19 mouse cellular contexts compared by ENCODE assay signal in the genomic region with DNA sequence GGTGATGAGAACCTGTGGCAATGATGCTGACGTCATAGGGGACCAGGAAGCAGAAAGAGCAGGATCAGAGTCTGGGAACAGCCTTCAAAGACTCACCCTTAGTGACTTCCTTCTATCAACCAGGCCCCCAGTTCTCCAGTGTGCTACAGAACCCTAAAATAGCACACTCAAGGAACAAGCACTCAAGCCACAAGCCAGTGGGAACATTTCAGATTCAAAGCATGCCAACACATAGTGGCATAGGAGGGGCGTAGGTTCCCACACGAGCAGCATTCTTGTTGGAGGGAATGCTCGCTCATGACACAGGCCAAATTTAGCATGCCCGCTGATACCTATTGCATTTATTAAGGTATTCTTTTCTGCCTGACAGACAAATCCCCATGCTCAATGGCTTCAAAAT. TPM values are rescaled to one million over a fixed set of nuclear protein-coding genes. Genes with fewer than 3 reads are reported as not detected.
DNase-seq lines count a peak whose midpoint lies in the region; ATAC-seq and TF ChIP-seq lines count a peak whose summit lies in the region.
"Had no signal": no experiment of that assay in that cellular context is flagged by ENCODE, and none has a peak within 500 bp of the region (broad histone marks: within the 10 kb centered on the region; RNA-seq: fewer than 3 reads in every experiment).

No protein-coding gene starts in this region.

- H3K9me3 ChIP-seq in heart, embryonic 13.5 days: no peaks in the 10 kb centered on the region
- H3K9me3 ChIP-seq in lung, postnatal 0 days (ENCODE audit: low read length): no peaks in the 10 kb centered on the region
- no peaks in the 10 kb centered on the region for H3K9me3 ChIP-seq in kidney, embryonic 14.5 days (ENCODE audit: control insufficient read depth, low read length)
- H3K9me3 ChIP-seq: embryonic facial prominence, embryonic 13.5 days; megakaryocyte, embryonic 14.5 days; midbrain, embryonic 15.5 days; neural tube, embryonic 15.5 days had no signal

- DNase-seq in left cerebral cortex, adult 2 months (ENCODE audit: extremely low spot score in 1 of 2, low spot score in 2 of 2): no peak
- DNase-seq in left cerebral cortex, adult 8-10 months (ENCODE audit: low spot score in 2 of 2): no peak
- peak; percentile 50 for DNase-seq in heart, adult 8-10 months (ENCODE audit: low spot score)
- peak; percentile 89 for DNase-seq in lung, postnatal 0 days (ENCODE audit: low spot score)
- DNase-seq in thymus, adult 18-20 months: no peak
- no peak for DNase-seq in retina, embryonic 14.5 days (ENCODE audit: low spot score)
- DNase-seq: cerebellum, adult 9-10 months; left cerebral cortex, postnatal 4 days; liver; right cerebral cortex, postnatal 25 days had no signal

- no peaks in the 10 kb centered on the region for H3K27me3 ChIP-seq in heart, embryonic 13.5 days (replicated peaks)
- no peaks in the 10 kb centered on the region for H3K27me3 ChIP-seq in lung, postnatal 0 days (replicated peaks; ENCODE audit: insufficient read depth, low read length)
- no peaks in the 10 kb centered on the region for H3K27me3 ChIP-seq in kidney, embryonic 14.5 days (ENCODE audit: control insufficient read depth, insufficient read depth, low read length)
- H3K27me3 ChIP-seq: embryonic facial prominence, embryonic 13.5 days; midbrain, embryonic 15.5 days; neural tube, embryonic 15.5 days had no signal

- H3K36me3 ChIP-seq in heart, embryonic 13.5 days: peaks cover 31% of the 10 kb centered on the region
- no peaks in the 10 kb centered on the region for H3K36me3 ChIP-seq in lung, postnatal 0 days (ENCODE audit: insufficient read depth, low read length)
- no peaks in the 10 kb centered on the region for H3K36me3 ChIP-seq in kidney, embryonic 14.5 days (ENCODE audit: control insufficient read depth, insufficient read depth, low read length)
- H3K36me3 ChIP-seq: embryonic facial prominence, embryonic 13.5 days; midbrain, embryonic 15.5 days; neural tube, embryonic 15.5 days had no signal

- peaks cover 96% of the 10 kb centered on the region for H3K4me1 ChIP-seq in heart, embryonic 13.5 days
- H3K4me1 ChIP-seq in lung, postnatal 0 days (ENCODE audit: insufficient read depth, low read depth, low read length): peaks cover 11% of the 10 kb centered on the region; the same call in 1 of the 2 replicates
- H3K4me1 ChIP-seq in kidney, embryonic 14.5 days (ENCODE audit: control insufficient read depth, insufficient read depth, low read length): no peaks in the 10 kb centered on the region
- H3K4me1 ChIP-seq: embryonic facial prominence, embryonic 13.5 days; megakaryocyte, embryonic 14.5 days; midbrain, embryonic 15.5 days; neural tube, embryonic 15.5 days had no signal

- TF ChIP-seq CTCF in left cerebral cortex, adult 2 months (IDR thresholded peaks at IDR 0.05): no peak
- no peak for TF ChIP-seq CTCF in lung, postnatal 0 days (IDR thresholded peaks at IDR 0.05)

- peak; percentile 97 for TF ChIP-seq EP300 in lung, postnatal 0 days (IDR thresholded peaks at IDR 0.05)

- H3K27ac ChIP-seq in left cerebral cortex, adult 2 months: peak overlapping the region; percentile 8; the same call in 1 of the 2 replicates
- H3K27ac ChIP-seq in heart, embryonic 13.5 days (replicated peaks): peak overlapping the region; percentile 97
- no peak overlapping the region for H3K27ac ChIP-seq in lung, postnatal 0 days (ENCODE audit: low read length)
- no peak overlapping the region for H3K27ac ChIP-seq in kidney, embryonic 14.5 days (ENCODE audit: low read depth, low read length)
- H3K27ac ChIP-seq: embryonic facial prominence, embryonic 13.5 days; midbrain, embryonic 15.5 days; neural tube, embryonic 15.5 days had no signal

- WGBS in heart, embryonic 13.5 days: 34% methylated on average over 5 of the region's 5 CpGs
- 52% methylated on average over 5 of the region's 5 CpGs for WGBS in lung, postnatal 0 days
- WGBS in kidney, embryonic 14.5 days: 88% methylated on average over 5 of the region's 5 CpGs

- peak; percentile 35; the same call in 1 of the 2 replicates for ATAC-seq in heart, embryonic 13.5 days (ENCODE audit: extremely low read depth, insufficient number of reproducible peaks, low FRiP score, low TSS enrichment)
- ATAC-seq in lung, postnatal 0 days: peak; percentile 91
- ATAC-seq in kidney, embryonic 14.5 days (ENCODE audit: low FRiP score, low TSS enrichment): no peak
- ATAC-seq: hindbrain, embryonic 16.5 days; intestine, embryonic 16.5 days; midbrain, embryonic 15.5 days had no signal

- no peak overlapping the region for H3K9ac ChIP-seq in heart, embryonic 13.5 days
- H3K9ac ChIP-seq in lung, postnatal 0 days (replicated peaks; ENCODE audit: low read depth): no peak overlapping the region
- H3K9ac ChIP-seq in kidney, embryonic 14.5 days (ENCODE audit: low read depth, low read length): no peak overlapping the region
- H3K9ac ChIP-seq: embryonic facial prominence, embryonic 13.5 days; midbrain, embryonic 15.5 days; neural tube, embryonic 15.5 days had no signal

- no peak overlapping the region for H3K4me3 ChIP-seq in left cerebral cortex, adult 2 months
- H3K4me3 ChIP-seq in heart, embryonic 13.5 days: no peak overlapping the region
- no peak overlapping the region for H3K4me3 ChIP-seq in lung, postnatal 0 days (ENCODE audit: low read depth, low read length)
- H3K4me3 ChIP-seq in kidney, embryonic 14.5 days (ENCODE audit: low read length): no peak overlapping the region
- H3K4me3 ChIP-seq: embryonic facial prominence, embryonic 13.5 days; megakaryocyte, embryonic 14.5 days; midbrain, embryonic 15.5 days; myocyte; neural tube, embryonic 15.5 days had no signal

- no peak overlapping the region for H3K4me2 ChIP-seq in heart, embryonic 13.5 days
- no peak overlapping the region for H3K4me2 ChIP-seq in lung, postnatal 0 days (replicated peaks; ENCODE audit: low read depth, low read length)
- H3K4me2 ChIP-seq in kidney, embryonic 14.5 days (replicated peaks; ENCODE audit: low read depth, low read length): no peak overlapping the region
- H3K4me2 ChIP-seq: embryonic facial prominence, embryonic 13.5 days; midbrain, embryonic 15.5 days; neural tube, embryonic 15.5 days had no signal

- intact Hi-C loops in left cerebral cortex, adult 2 months (cut with DNase I): no loop called here

RNA-seq across cellular contexts. Expression of a gene that starts 35.5 kb away (rescaled TPM):
- 100 to 1,000 TPM; 652 to 703 TPM for total RNA-seq in left cerebral cortex, adult 2 months (2021)
- 100 to 1,000 TPM; 370 to 442 (median 419) TPM for total RNA-seq in left cerebral cortex, adult 8-10 months (2022)
- 100 to 1,000 TPM in 1 of 4 experiments, 10 to 100 TPM in 3; 82.0 to 100 (median 95.6) TPM for total RNA-seq in heart, adult 8-10 months (2022)
- 105 and 109 TPM in 2 replicates for polyA plus RNA-seq in heart, embryonic 13.5 days (2015; fragmentation: Nextera tagmentation; extraction: Ambion mirVana)
- 19.7 and 21.5 TPM in 2 replicates for polyA plus RNA-seq in lung, postnatal 0 days (2015; fragmentation: Nextera tagmentation; extraction: Ambion mirVana)
- polyA plus RNA-seq in kidney, embryonic 14.5 days (2014; fragmentation: Nextera tagmentation; extraction: Ambion mirVana): 5.0 and 7.7 TPM in 2 replicates

Comparison
In these comparisons a context has a peak if more than half of its experiments do, and no peak if none do; other contexts are left out.
1. DNase-seq: peak in heart, adult 8-10 months (single experiment) and lung, postnatal 0 days (single experiment); none in left cerebral cortex, adult 2 months (0 of 2), left cerebral cortex, adult 8-10 months (0 of 2), thymus, adult 18-20 months (0 of 2) and retina, embryonic 14.5 days (single experiment).
2. H3K27ac ChIP-seq: peak in left cerebral cortex, adult 2 months (single experiment) and heart, embryonic 13.5 days (single experiment); none in lung, postnatal 0 days (single experiment) and kidney, embryonic 14.5 days (single experiment).